Mouse (Mus musculus): Measurements from ENCODE around the gene Sox6.
"Not testable (repeated sequence)": the region's sequence is repeated elsewhere in the genome, so short reads cannot be mapped to it uniquely, and the experiment has no call there.

Gene Sox6

GRCm38 (mm10) chr7:116038511-116038910 is at the start of gene Sox6:
TSS of gene Sox6 (minus strand) at chr7:116038796.
- in situ Hi-C loops (cut with MboI, MseI), result loop anchor here (10.0 kb wide), 1 partner anchor 814 kb away; no protein-coding TSS in a partner anchor

- in situ Hi-C loops (cut with MboI, MseI), result not testable (repeated sequence)
Observed at GRCm38 (mm10) chr7:116084366-116084765, 45.8 kb upstream of the Sox6 start, which contains the start of gene Gm4353. TSS of gene Gm4353 (minus strand) at chr7:116084635.

- in situ Hi-C loops (cut with MboI, MseI), result no loop called here
Observed at GRCm38 (mm10) chr7:116060739-116061138, 22.1 kb upstream of the Sox6 start.

- in situ Hi-C loops (cut with MboI, MseI), result no loop called here
Observed at GRCm38 (mm10) chr7:116040470-116041019, 1.9 kb upstream of the Sox6 start.

GRCm38 (mm10) chr7:116039538-116040466 is 1.2 kb upstream of the Sox6 start:
- in situ Hi-C loops (cut with MboI, MseI), result loop anchor here (10.0 kb wide), 1 partner anchor 815 kb away; no protein-coding TSS in a partner anchor

- in situ Hi-C loops (cut with MboI, MseI), result loop anchor here (10.0 kb wide), 1 partner anchor 814 kb away; no protein-coding TSS in a partner anchor
Observed at GRCm38 (mm10) chr7:116039196-116039537, 571 bp upstream of the Sox6 start, which contains the start of gene 1110004F10Rik. TSS of gene 1110004F10Rik (plus strand) at chr7:116039397.

GRCm38 (mm10) chr7:116038024-116038423 is 572 bp downstream of the Sox6 start:
- in situ Hi-C loops (cut with MboI, MseI), result loop anchor here (10.0 kb wide), 1 partner anchor 813 kb away; no protein-coding TSS in a partner anchor

- in situ Hi-C loops (cut with MboI, MseI), result loop anchor here (10.0 kb wide), 1 partner anchor 812 kb away; no protein-coding TSS in a partner anchor
Observed at GRCm38 (mm10) chr7:116036591-116037555, 1.7 kb downstream of the Sox6 start.

- in situ Hi-C loops (cut with MboI, MseI), result loop anchor here (10.0 kb wide), 1 partner anchor 811 kb away; no protein-coding TSS in a partner anchor
Observed at GRCm38 (mm10) chr7:116035504-116035903, 3.1 kb downstream of the Sox6 start.

- in situ Hi-C loops (cut with MboI, MseI), result loop anchor here (10.0 kb wide), 1 partner anchor 810 kb away; no protein-coding TSS in a partner anchor
Observed at GRCm38 (mm10) chr7:116034282-116034758, 4.3 kb downstream of the Sox6 start.

- in situ Hi-C loops (cut with MboI, MseI), result loop anchor here (10.0 kb wide), 1 partner anchor 809 kb away; no protein-coding TSS in a partner anchor
Observed at GRCm38 (mm10) chr7:116033371-116034241, 5.0 kb downstream of the Sox6 start.

GRCm38 (mm10) chr7:116032596-116033307 is 5.8 kb downstream of the Sox6 start:
- in situ Hi-C loops (cut with MboI, MseI), result loop anchor here (10.0 kb wide), 1 partner anchor 808 kb away; no protein-coding TSS in a partner anchor

GRCm38 (mm10) chr7:116031718-116032595 is 6.6 kb downstream of the Sox6 start:
- in situ Hi-C loops (cut with MboI, MseI), result loop anchor here (10.0 kb wide), 1 partner anchor 807 kb away; no protein-coding TSS in a partner anchor

- in situ Hi-C loops (cut with MboI, MseI), result loop anchor here (10.0 kb wide), 1 partner anchor 807 kb away; no protein-coding TSS in a partner anchor
Observed at GRCm38 (mm10) chr7:116031388-116031717, 7.2 kb downstream of the Sox6 start.

GRCm38 (mm10) chr7:116030597-116031387 is 7.8 kb downstream of the Sox6 start:
- in situ Hi-C loops (cut with MboI, MseI), result loop anchor here (10.0 kb wide), 1 partner anchor 806 kb away; no protein-coding TSS in a partner anchor

GRCm38 (mm10) chr7:116029991-116030390 is 8.6 kb downstream of the Sox6 start:
- in situ Hi-C loops (cut with MboI, MseI), result loop anchor here (10.0 kb wide), 1 partner anchor 805 kb away; no protein-coding TSS in a partner anchor

- in situ Hi-C loops (cut with MboI, MseI), result no loop called here
Observed at GRCm38 (mm10) chr7:116002726-116003125, 35.9 kb downstream of the Sox6 start.

All from regulatory T cell (primary cell).